8 mouse cellular contexts compared by ENCODE assay signal in genomic region chr17:55124846-55125245, GRCm38 (mm10).
"Had no signal": no experiment of that assay in that cellular context is flagged by ENCODE, and none has a peak within 500 bp of the region (broad histone marks: within the 10 kb centered on the region; RNA-seq: fewer than 3 reads in every experiment).

No protein-coding gene starts in this region.

- DNase-seq: kidney, adult 18-20 months; kidney, postnatal 4 days; lung, embryonic 14.5 days; lung, postnatal 10 days; lung, postnatal 4 days; midbrain, embryonic 14.5 days; thymus, adult 2 months; thymus, postnatal 25 days had no signal
